Mouse (Mus musculus) lung, embryonic 15.5 days (tissue): ENCODE data around the gene Esyt1. TPM values are rescaled to one million over a fixed set of nuclear protein-coding genes. Genes with fewer than 3 reads are reported as not detected.

ENCODE experiments used
- ATAC-seq: fragments of 200-750 bp; cut with Nextera tagmentation; 2 replicates; pipeline ENCODE4 v1.8.0; 2017; ENCODE audit warnings: moderate number of reproducible peaks, borderline replicate concordance; ENCODE audit not compliant: low FRiP score, low TSS enrichment; ENCODE audit errors: extremely low read depth
- H3K27ac ChIP-seq: fragments of 300-500 bp; sonication (generic); 2 replicates; pipeline ENCODE4 v1.5.1; 2015; ENCODE audit warnings: moderate library complexity, mild to moderate bottlenecking, inconsistent platforms
- H3K27me3 ChIP-seq: fragments of 300-500 bp; sonication (generic); 2 replicates; pipeline ENCODE4 v1.6.1; 2015; ENCODE audit warnings: inconsistent platforms
- H3K36me3 ChIP-seq: fragments of 300-500 bp; sonication (generic); 2 replicates; pipeline ENCODE4 v1.6.1; 2015; ENCODE audit warnings: inconsistent platforms
- H3K4me1 ChIP-seq: fragments of 300-500 bp; sonication (generic); 2 replicates; pipeline ENCODE4 v1.6.1; 2015; ENCODE audit warnings: inconsistent platforms
- H3K4me2 ChIP-seq: fragments of 300-500 bp; sonication (generic); 2 replicates; pipeline ENCODE4 v1.6.1; 2015; ENCODE audit warnings: inconsistent platforms, mild to moderate bottlenecking, moderate library complexity
- H3K4me3 ChIP-seq: fragments of 300-500 bp; sonication (generic); 2 replicates; pipeline ENCODE4 v1.5.1; 2015; ENCODE audit warnings: mild to moderate bottlenecking, inconsistent platforms
- H3K9ac ChIP-seq: fragments of 300-500 bp; sonication (generic); 2 replicates; pipeline ENCODE4 v1.6.1; 2015; ENCODE audit warnings: inconsistent platforms
- H3K9me3 ChIP-seq: fragments of 300-500 bp; sonication (generic); 2 replicates; pipeline ENCODE4 v1.6.1; 2016; ENCODE audit warnings: inconsistent platforms
- WGBS: fragments of 180-500 bp; shearing (Covaris S2); methylation state at CpG from one replicate; pipeline ENCODE4 v1.1.7; 2015; 5-methylcytosine and 5-hydroxymethylcytosine counted together
- polyA plus RNA-seq: library from polyadenylated mRNA; unstranded; fragments of >200 nt; fragmentation: Nextera tagmentation; extraction: Ambion mirVana; gene quantifications from 2 replicates; pipeline ENCODE4 v1.2.1, GENCODE M21; 2015

Esyt1 gene
- polyA plus RNA-seq, 1 experiment from 2014 or later = 31.5 TPM

GRCm38 (mm10) chr10:128502341-128502740 lies 23.3 kb downstream of the Esyt1 start:
- 69% methylated on average over 5 of the region's 5 CpGs for WGBS
- H3K4me3 ChIP-seq = no peak overlapping the region
- H3K4me2 ChIP-seq = no peak overlapping the region
- H3K27ac ChIP-seq = no peak overlapping the region
- no peak for ATAC-seq
- H3K27me3 ChIP-seq = no peaks in the 10 kb centered on the region
- no peaks in the 10 kb centered on the region for H3K36me3 ChIP-seq
- peaks cover 16% of the 10 kb centered on the region for H3K4me1 ChIP-seq
- H3K9ac ChIP-seq = no peak overlapping the region
- no peaks in the 10 kb centered on the region for H3K9me3 ChIP-seq

GRCm38 (mm10) chr10:128499116-128499671 lies 26.5 kb downstream of the Esyt1 start:
- peak overlapping the region; percentile 45 for H3K9ac ChIP-seq
- peak overlapping the region; percentile 89 for H3K27ac ChIP-seq
- 2% methylated on average over 21 of the region's 21 CpGs for WGBS
- ATAC-seq = peak; percentile 36
- H3K4me2 ChIP-seq = peak overlapping the region; percentile 75
- peak overlapping the region; percentile 54 for H3K4me3 ChIP-seq
- no peaks in the 10 kb centered on the region for H3K9me3 ChIP-seq
- peaks cover 22% of the 10 kb centered on the region for H3K4me1 ChIP-seq
- no peaks in the 10 kb centered on the region for H3K36me3 ChIP-seq
- no peaks in the 10 kb centered on the region for H3K27me3 ChIP-seq

GRCm38 (mm10) chr10:128498590-128498989 lies 27.1 kb downstream of the Esyt1 start, which contains the start of gene Myl6b:
Gene Myl6b (minus strand): TSS chr10:128498685.
- under 1% methylated on average over 27 of the region's 27 CpGs for WGBS
- Histone ChIP-seq H3K9me3 (no peaks in the 10 kb centered on the region), H3K4me2 (peak within 1 kb of the TSS; percentile 75), H3K36me3 (no peaks in the 10 kb centered on the region), H3K4me1 (peaks cover 22% of the 10 kb centered on the region), H3K27ac (peak within 1 kb of the TSS; percentile 89), H3K4me3 (peak within 1 kb of the TSS; percentile 54), H3K9ac (peak within 1 kb of the TSS; percentile 45), H3K27me3 (no peaks in the 10 kb centered on the region)
- peak; percentile 92 for ATAC-seq

GRCm38 (mm10) chr10:128497134-128497737 lies 28.4 kb downstream of the Esyt1 start:
- H3K4me1 ChIP-seq = peaks cover 25% of the 10 kb centered on the region
- no peaks in the 10 kb centered on the region for H3K36me3 ChIP-seq
- no peaks in the 10 kb centered on the region for H3K27me3 ChIP-seq
- H3K4me2 ChIP-seq = no peak overlapping the region
- no peak overlapping the region for H3K27ac ChIP-seq
- no peak overlapping the region for H3K9ac ChIP-seq
- no peak for ATAC-seq
- no peak overlapping the region for H3K4me3 ChIP-seq
- 34% methylated on average over 6 of the region's 6 CpGs for WGBS
- H3K9me3 ChIP-seq = no peaks in the 10 kb centered on the region

- WGBS = 34% methylated on average over 6 of the region's 6 CpGs
Observed at GRCm38 (mm10) chr10:128496509-128497077, 29.1 kb downstream of the Esyt1 start.

GRCm38 (mm10) chr10:128495903-128496302 lies 29.8 kb downstream of the Esyt1 start:
- H3K27ac ChIP-seq = no peak overlapping the region
- H3K9ac ChIP-seq = no peak overlapping the region
- 65% methylated on average over 4 of the region's 4 CpGs for WGBS
- H3K27me3 ChIP-seq = no peaks in the 10 kb centered on the region
- no peaks in the 10 kb centered on the region for H3K9me3 ChIP-seq
- peaks cover 38% of the 10 kb centered on the region for H3K4me1 ChIP-seq
- H3K4me3 ChIP-seq = no peak overlapping the region
- H3K36me3 ChIP-seq = peaks cover 6% of the 10 kb centered on the region
- ATAC-seq = no peak
- H3K4me2 ChIP-seq = no peak overlapping the region

More at GRCm38 (mm10) chr10:128496509-128497077, 29.1 kb downstream of the Esyt1 start:
- Histone ChIP-seq H3K4me1 (peaks cover 31% of the 10 kb centered on the region), H3K4me3 (no peak overlapping the region), H3K27me3 (no peaks in the 10 kb centered on the region), H3K9ac (no peak overlapping the region), H3K9me3 (no peaks in the 10 kb centered on the region), H3K4me2 (no peak overlapping the region), H3K27ac (no peak overlapping the region), H3K36me3 (no peaks in the 10 kb centered on the region; the same call in 1 of the 2 replicates)
- no peak for ATAC-seq

GRCm38 (mm10) chr10:128495270-128495669 lies 30.4 kb downstream of the Esyt1 start:
- Histone ChIP-seq H3K4me3 (peak overlapping the region; percentile 83), H3K36me3 (peaks cover 11% of the 10 kb centered on the region), H3K9ac (peak overlapping the region; percentile 67; the same call in 1 of the 2 replicates), H3K4me2 (peak overlapping the region; percentile 77), H3K27ac (no peak overlapping the region), H3K9me3 (no peaks in the 10 kb centered on the region), H3K27me3 (no peaks in the 10 kb centered on the region), H3K4me1 (peaks cover 43% of the 10 kb centered on the region)
- 54% methylated on average over 2 of the region's 2 CpGs for WGBS
- no peak for ATAC-seq

- Histone ChIP-seq H3K4me3 (peak overlapping the region; percentile 83), H3K4me2 (peak overlapping the region; percentile 77), H3K36me3 (peaks cover 16% of the 10 kb centered on the region), H3K9ac (peak overlapping the region; percentile 67), H3K4me1 (peaks cover 42% of the 10 kb centered on the region), H3K9me3 (no peaks in the 10 kb centered on the region), H3K27ac (peak overlapping the region; percentile 99), H3K27me3 (no peaks in the 10 kb centered on the region)
- no peak for ATAC-seq
- 47% methylated on average over 11 of the region's 11 CpGs for WGBS
Observed at GRCm38 (mm10) chr10:128494667-128495245, 30.9 kb downstream of the Esyt1 start.

- peak within 1 kb of the TSS; percentile 77 for H3K4me2 ChIP-seq
- H3K4me1 ChIP-seq = peaks cover 37% of the 10 kb centered on the region
- WGBS = under 1% methylated on average over 45 of the region's 45 CpGs
Observed at GRCm38 (mm10) chr10:128493695-128494666, 31.7 kb downstream of the Esyt1 start, which contains the start of gene Myl6. Gene Myl6 (minus strand): TSS chr10:128494145.

GRCm38 (mm10) chr10:128493319-128493694 lies 32.4 kb downstream of the Esyt1 start:
- Histone ChIP-seq H3K4me2 (peak overlapping the region; percentile 77), H3K27me3 (no peaks in the 10 kb centered on the region), H3K27ac (peak overlapping the region; percentile 99), H3K9ac (peak overlapping the region; percentile 84), H3K4me3 (peak overlapping the region; percentile 83), H3K4me1 (peaks cover 36% of the 10 kb centered on the region), H3K9me3 (no peaks in the 10 kb centered on the region), H3K36me3 (peaks cover 30% of the 10 kb centered on the region)
- 0 out of 2 replicates have a peak, but pooled peaks have one; percentile 7 for ATAC-seq
- WGBS = 1% methylated on average over 12 of the region's 12 CpGs

More at GRCm38 (mm10) chr10:128493695-128494666, 31.7 kb downstream of the Esyt1 start, which contains the start of gene Myl6:
- Histone ChIP-seq H3K9ac (peak within 1 kb of the TSS; percentile 84), H3K4me3 (peak within 1 kb of the TSS; percentile 83), H3K27ac (peak within 1 kb of the TSS; percentile 99), H3K36me3 (peaks cover 24% of the 10 kb centered on the region), H3K9me3 (no peaks in the 10 kb centered on the region), H3K27me3 (no peaks in the 10 kb centered on the region)
- ATAC-seq = peak; percentile 92
